Mouse (Mus musculus) frontal cortex, adult 2 months (tissue): Measurements from ENCODE around the gene Msrb3. TPM values are rescaled to one million over a fixed set of nuclear protein-coding genes. Genes with fewer than 3 reads are reported as not detected.

ENCODE experiments used
- DNase-seq, 2 experiments: peaks; one replicate each; pipeline ENCODE4 v3.0.0; 2022; ENCODE audit warnings: low spot score in 1 of 2; ENCODE audit errors: extremely low spot score in 1 of 2
- polyA plus RNA-seq: library from polyadenylated mRNA; depleted of rRNA; stranded (reverse); fragments of >200 nt; gene quantifications from 2 replicates; pipeline ENCODE4 v1.2.3, GENCODE M21; 2012

The Msrb3 gene
- polyA plus RNA-seq, 1 experiment = 6.9 TPM

DNA sequence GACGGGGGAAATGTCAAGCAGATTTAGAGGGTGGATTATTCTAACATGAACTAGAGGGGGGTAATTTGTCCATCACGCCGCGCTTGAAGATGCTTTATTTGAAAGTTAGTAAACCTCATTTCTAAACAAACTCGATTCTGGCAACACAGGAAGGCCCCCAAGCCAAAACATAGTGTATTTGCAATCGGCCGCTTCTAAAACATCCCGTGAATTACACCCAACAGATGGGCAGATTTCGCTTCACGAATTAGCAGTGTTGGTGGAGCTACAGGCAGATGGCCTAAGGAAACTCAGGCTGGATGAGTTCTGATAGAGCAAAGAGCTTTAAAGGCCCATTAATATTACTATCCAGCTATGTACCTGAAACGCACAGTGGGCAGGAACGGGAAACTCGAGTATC is 1.2 kb upstream of the Msrb3 start:
- no peak for DNase-seq

DNA sequence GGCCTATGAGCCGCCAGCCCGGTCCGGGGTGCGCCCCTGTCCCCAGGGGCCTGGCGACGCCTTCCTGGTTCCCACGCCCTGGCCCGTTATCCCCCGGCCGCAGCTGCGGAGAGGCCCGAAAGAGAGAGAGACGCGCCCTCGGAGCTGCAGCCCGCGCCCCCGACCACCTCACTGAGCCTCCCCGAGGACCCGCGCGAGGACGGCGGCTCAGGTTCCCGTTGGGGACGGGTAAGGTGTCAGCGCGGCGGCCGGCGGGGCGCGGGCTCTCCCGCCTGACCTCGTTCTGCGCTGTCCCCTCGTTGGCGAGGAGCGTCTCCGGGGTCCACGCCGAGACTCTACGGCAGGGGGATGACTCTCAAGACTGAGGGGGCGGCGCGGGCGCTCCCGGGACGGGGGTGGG is 544 bp downstream of the Msrb3 start:
- no peak for DNase-seq

DNA sequence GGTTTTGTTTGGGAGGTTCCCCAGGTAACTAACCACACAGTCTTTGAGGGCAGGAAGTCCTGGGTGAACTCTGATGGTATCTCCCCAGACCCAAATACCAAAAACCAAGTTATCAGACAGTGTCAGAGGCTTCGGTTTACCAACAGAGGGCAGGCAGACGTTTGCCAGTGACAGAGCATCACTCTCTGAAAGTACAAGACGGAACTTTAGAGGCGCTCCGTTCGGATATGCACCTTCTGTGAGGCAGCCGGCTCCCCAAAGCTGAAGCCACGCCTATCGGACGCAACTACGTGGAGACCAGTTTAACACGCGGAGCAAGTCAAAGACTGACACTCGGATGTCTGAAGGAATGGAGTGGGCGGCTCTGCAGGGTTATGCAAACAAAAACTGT is 3.0 kb downstream of the Msrb3 start:
- DNase-seq = no peak

DNA sequence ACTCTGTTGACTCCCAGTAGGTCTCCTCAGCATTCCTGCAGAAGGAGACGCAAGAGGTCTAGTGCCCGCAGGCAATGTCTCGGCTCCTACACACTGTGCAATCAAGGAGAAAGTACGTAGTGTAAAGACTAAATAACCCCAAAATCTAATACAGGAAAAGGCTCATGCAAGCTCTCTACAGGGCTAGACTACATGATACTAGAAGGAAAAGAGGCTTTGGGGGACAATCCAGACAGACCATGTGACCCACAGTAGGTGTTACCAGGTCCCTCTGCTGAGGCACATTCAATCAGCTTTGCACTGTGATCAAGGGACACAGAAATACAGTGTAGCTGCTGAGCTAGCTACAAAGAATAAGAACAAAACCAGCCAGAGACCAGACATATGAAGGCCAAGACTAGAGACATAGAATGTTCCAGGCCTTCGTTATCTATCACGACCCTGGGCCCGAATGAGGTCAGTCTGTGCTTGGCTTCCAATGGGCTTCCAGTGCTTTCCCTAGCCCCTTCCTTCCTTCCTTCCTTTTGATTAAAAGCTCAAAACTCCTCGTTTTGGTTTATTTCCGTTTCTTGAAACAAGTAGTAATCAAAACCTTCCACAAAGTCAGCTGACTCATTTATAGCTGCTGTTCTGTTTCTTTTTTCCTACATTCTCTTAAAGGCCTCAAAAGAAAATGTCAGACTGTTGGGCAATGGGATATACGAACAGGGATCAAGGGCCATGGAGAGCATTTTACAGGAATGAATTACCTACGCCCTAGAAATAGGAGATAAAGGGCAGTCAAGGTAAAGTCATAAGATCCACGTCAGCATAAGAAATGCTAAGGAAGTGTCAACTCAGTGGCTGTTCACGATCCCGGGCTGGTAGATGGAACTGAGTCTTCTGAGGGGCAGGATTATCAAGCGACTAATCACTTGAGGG is 3.7 kb downstream of the Msrb3 start:
- DNase-seq = no peak

DNA sequence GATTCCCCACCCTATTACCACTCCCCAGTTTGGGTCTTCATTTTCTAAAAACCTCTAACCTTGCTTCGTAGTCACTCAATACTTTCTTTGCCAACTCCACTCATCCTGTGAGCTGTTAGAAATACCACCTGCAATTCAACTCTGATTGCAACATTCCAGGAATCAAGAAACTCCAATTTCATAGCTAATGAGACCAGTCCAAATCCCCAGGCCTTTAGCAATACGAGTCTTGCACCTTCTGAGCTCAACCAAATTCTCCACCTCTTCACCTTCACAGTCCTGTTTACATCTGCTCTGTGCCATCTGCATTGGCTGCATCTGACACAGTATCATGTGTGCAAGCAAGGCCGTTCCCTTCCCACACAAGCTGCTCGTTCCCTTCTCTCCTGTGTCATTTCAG is 5.0 kb downstream of the Msrb3 start:
- no peak for DNase-seq

DNA sequence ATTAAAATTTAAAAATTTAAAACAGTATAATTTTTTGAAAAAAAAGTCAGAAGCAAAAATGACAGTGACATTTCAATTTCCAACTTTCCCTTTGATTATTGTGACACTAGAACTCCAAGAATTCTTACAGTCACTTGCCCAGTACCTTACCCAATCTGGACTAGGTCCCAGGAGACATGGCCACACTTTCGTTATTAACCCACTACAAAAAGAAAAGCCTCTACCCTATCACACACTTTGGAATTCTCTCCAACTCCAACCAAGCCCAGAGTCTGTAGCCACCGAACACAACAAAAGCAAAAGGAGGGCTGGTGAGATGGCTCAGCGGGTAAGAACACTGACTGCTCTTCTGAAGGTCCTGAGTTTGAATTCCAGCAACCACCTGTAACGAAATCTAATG is 7.8 kb downstream of the Msrb3 start:
- no peak for DNase-seq

DNA sequence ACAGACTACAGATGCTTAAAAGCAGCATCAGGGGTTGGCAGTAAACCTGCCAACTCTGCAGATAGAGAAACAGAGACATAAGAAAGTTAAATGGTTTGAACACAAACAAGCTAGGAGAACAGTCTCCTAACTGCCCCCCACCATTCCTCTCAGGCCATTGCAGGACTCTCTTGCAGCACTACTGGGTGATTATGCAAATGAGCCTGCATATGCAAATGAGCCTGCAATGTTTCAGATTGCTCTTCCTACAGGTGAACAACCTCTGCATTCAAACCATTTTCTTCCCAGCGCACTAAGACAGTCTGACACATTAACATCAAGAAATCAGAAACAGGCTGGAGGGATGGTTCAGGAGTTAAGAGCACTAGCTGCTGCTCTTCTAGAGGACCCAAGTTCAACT is 8.3 kb downstream of the Msrb3 start:
- no peak for DNase-seq

DNA sequence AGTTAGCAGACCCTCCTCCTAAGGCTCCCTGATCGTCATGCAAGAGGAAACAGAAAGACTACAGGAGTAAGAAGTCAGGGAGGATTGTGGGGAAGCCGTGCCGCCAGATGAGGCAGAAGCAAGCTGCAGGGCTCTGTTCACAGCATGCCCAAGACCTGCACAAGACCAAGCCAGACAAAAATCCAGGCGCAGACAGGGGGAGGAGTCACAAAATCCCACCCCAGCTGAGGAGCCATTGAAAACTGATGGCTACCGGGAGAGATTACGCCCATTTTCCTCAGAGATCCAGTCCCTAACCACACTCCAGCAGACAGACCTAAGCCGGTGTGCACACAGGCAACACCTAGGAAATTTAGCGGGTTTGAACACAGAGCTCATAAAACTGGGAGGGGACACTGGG is 10.4 kb downstream of the Msrb3 start:
- DNase-seq = no peak

DNA sequence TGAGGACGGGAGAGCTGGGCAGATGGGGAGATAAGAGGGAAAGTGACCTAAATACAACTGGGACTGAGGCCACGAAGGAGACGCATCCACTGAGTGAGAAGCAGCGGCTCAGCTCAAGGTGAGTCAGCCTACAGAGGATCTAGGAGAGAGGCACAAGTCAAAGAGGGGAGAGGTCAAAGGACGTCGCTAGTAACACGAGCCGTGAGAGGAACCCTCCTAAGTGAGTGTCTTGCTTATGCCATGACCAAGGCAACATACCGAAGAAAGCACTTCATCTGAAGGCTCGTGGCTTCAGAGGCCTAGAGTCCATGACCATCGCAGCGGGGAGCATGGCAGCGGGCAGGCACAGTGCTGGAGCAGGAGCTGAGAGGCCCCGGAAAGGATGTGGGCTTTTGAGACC is 14.7 kb downstream of the Msrb3 start:
- no peak for DNase-seq

DNA sequence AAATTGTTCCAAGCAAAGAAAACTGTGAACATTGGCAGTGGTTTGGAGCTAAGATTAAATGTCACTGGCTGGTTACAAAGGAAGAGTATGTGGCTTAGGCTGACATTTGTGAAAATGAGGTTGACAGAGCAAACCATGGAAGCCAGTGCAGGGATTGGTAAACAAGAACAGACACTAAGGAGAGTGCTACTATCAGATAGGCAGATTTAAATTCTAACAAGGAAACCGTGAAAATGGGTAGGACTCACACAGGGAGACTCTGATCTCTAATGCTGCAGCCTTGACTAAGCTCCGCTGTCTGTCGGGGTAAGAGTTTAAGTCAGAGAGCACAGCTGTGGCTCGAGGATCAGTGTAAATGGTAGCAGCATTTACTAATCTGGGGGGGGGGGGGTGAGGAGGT is 15.2 kb downstream of the Msrb3 start:
- DNase-seq = no peak

DNA sequence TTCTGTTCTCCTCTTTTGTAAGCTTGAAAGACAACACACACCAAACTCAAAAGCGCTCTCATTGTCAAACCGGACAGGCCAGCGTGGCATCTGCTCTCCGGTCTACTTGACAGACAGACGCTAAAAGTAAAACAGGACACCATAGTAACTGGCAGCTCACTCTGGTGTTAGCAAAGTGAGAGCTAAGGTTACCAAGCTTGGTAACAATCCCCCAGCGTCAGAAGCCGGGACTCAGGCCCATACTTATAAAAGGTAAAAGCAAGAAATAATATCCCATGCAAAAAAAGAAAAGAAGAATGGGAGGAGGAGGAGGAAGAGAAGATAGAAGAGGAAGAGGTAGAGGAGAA is 15.9 kb downstream of the Msrb3 start:
- DNase-seq = no peak

DNA sequence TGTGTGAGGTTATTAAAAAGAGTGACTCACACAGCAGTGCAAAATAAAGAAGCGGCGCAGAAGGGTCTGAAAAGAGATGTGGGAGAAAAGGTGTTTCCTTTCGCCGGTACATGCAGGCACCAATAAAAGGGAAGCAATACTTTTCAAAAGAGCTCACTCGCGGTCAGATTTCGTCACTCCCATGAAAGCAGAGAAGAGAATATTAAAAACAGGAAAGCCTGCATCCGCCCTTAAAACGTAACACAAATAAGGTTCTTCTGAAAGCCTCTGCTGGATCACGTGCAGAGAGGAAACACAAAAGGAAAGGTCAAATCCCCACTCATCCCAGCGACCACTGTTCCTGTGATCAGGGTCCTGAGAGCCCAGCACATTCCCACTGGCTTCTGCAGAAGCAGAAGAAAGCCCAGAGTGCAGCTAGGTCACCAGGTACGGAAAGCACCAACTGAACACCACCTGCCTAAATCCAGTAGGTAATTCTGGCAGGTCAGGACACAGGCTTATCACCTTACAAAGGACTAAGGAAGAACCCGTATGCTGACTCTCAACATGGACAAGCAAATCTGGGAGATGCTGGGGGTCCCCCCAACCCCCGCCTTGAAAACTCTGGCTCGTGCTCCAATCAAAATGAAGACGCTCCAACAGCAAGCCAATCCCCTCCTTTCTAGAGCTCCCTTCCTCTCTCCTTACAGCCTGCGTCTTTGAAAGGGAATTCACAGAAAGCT is 16.4 kb downstream of the Msrb3 start:
- DNase-seq = peak in 1 of 2 experiments; percentile 63

DNA sequence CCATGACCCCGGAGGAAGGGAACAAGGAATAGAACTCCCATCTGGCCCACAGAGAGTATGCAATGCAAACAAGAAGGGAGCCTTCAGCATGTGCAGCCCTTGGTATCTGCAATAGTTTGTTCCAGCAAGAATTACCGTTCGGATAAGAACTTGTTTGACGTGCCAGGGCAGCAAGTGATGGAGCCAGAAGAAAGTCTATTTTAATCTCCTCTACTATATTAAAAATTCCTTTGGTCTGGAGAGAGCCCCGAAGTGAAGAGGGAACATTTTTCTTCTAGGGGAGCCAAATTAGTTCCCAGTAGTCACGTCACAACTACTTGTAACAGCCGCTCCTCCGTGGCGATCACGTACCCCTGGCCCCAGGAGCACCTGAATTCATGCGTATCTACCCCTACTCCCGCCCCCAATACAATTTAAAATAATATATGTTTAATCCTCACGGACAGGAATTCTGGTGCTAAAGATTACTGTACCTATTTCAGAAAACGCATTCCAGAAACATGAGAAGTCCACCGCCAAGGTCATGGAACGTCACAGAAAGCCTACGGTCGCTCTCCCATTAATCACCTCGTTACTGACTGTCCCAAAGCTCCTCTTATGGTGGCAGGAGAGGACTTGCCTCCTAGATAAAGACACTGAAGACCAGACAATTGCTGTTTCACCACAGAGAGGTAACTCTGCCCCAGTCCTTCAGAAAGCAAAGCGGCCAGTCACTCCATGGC is 22.2 kb downstream of the Msrb3 start:
- DNase-seq = no peak

DNA sequence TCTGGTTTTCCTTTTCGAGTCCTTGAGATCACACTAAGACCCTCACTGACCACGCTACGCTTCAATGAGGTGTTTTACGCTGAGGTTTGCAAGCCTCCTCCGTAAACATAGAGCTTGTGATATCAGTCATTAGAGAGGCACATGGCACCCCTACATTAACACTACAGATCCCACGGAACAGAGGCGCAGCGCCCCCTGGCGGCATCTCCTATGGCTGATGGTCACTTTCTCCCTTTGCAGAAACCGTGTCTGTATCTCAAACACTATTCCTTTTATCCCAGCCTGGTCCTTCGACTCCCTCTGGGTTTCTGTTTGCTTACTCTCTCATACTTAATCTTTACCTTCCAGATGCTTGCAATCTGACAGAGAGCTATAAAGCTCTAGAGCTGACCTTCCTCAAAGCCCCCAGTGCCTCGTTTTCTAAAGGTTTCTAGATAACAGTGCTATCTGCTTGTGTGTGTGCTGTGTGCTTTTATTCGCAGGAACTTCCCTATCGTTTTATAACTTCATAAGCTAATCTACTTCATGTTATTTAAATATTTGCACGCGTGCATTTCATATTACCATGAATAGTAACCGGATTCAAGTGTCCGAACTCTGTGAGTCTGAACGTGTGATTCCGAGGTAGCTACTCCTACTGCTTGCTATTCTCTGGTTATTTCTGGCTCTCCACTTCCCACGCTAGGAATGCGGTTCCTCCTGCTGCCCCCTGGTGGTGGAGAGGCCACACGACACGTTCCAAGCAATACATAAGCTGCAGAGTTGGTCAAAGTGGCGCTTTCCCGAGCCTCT is 23.0 kb downstream of the Msrb3 start:
- DNase-seq = peak; percentile 59 to 95

DNA sequence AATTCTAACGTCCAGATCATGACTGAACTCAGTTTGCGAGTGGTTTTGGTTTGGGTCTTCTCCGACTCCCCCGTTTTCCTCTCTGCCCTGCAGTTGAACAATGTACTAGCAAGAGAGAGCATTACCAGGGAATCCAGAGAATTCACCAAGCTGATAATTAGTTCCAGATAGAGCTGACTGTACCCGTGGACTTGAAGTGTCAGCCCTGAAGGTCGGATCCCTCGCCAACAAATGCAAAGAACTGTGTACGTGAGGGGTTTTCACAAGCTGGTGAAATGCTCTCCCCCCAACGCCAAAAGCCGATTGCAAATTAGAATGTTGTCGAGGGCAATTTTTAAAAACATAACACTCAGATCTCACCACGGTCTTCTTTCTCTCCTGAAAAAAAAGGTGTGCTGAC is 24.6 kb downstream of the Msrb3 start:
- DNase-seq = no peak

DNA sequence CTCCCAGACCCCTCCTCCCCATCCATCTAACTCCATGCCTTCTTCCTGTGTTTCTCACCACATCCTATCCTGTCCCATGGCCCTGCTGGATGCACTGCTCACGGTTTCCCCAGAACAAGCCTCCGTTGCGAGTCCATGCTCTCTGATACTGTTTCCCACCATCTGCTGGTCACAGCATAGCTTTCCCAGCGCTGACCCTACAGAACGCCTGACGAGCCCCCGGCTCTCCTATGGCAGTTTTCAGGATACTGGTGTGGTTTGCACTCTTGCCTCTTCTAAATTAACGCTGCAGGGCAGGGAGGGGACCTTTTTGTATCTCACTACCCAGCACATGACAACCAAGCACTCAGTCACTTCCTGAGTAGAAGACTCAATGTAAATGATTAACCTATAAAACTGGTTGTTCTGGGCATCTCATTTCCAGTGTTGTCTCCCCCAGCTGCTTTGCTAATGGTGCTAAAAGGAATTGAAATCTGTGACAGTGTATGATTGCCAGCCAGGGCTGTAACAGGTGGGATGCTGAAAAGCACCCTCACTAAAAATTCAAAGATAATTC is 25.2 kb downstream of the Msrb3 start:
- no peak for DNase-seq

DNA sequence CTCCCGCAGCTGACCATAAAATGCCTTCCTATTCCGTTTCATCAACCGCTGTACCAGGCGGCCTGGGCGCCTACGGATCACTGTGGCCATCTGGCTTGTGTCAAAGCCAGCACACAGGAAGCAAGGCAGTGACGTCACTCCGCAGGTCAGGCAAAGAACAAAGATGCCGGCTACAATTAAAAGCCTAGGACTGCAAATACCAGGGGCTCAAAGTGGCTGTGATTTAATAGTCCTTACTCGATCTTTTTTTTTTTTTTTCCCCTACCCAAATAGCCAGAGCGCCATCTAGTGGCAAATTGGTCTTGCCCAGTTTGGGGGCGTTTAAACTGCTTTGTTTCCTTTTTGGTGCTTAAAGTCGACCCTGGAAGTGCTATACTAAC is 26.4 kb downstream of the Msrb3 start:
- DNase-seq = peak in 1 of 2 experiments; percentile 44

DNA sequence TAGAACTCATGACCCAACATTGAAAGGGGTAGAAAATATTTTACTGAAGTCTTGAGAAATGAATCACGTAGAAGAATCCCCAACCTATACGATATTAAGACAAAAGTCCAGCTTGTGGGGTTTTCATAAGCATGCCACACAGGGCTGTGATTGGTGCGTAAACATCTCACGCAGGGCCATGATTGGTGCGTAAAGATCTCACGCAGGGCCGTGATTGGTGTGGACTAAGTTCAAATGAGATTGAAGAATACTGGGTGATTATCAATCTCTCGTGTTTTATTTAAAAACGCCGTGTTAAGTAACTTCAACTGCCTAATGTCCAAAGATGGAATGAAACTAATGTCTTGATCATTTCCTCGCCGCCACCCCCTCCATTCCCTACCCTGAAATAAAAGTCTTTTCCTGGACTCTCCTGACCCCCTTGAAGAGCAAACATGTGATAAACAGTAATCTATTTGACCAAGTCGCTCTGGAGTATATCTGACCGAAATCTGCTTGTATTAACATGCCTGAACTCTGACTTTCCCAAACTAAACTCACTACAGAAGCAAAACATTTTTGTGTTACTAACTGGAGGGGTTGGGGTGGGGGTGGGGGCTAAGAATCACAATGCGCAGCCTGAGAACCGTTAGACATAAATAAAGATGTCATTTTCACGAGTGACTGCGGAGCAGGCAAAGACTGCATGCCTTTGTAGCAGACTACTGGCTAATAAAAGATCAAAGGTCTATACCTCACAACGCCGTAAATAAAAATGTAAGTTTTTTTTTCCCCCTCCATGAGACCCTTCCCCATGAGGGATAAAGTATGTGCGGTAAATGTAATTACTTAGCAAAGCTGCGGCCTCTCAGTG is 27.0 kb downstream of the Msrb3 start:
- no peak for DNase-seq

DNA sequence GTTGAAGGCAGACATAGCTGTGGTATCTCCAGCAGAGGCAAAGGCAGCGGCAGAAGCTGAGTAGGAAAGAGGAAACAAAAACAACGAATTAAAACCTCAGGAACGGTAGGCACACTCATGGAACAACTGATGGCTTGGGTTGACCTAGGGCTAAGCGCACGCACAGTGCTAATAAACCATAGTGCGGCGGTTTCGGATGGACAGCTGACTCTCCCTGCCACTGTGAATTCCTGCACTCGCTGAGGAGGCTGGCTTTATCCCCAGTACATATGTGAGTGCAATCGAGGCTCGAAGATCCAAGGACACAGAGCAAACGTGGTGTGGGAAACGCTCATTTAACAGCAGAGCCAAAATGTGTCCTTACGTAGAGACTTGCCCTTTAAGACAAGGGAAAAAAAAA is 27.8 kb downstream of the Msrb3 start:
- DNase-seq = no peak
